Mouse (Mus musculus) cortical plate, adult 2 months (tissue): ENCODE results near the gene Slc7a10.
A peak's percentile ranks its signal among the peaks of the same experiment; 100 is the strongest.

Source experiments
- CTCF ChIP-seq: fragments of 200-500 bp; IDR thresholded peaks from 2 replicates; pipeline ENCODE4 v1.5.1; 2011; ENCODE audit warnings: mild to moderate bottlenecking, control low read depth, low read length; ENCODE audit not compliant: insufficient read depth; ENCODE audit errors: extremely low read depth
- POLR2A ChIP-seq: fragments of 200-500 bp; IDR thresholded peaks from 2 replicates; pipeline ENCODE4 v1.6.1; 2011; ENCODE audit warnings: mild to moderate bottlenecking, low read length, control low read depth; ENCODE audit not compliant: insufficient read depth; ENCODE audit errors: extremely low read depth

DNA sequence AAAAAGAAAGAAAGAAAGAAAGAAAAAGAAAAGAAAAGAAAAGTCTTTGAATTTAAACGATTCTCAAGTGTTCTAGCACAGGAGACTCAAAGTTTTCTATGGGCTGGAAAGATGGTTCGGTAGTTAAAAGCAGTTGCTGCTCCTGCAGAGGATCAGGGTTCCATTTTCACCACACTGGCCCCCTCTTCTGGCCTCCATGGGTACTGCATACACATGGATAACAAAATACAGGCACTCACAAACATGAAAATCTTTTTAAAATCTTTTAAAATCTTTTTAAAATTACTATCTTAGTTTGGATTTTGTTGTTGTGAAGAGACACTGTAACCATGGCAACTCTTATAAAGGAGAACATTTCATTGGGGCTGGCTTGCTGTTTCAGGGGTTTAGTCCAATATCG lies 44.1 kb downstream of the Slc7a10 start:
- TF ChIP-seq CTCF, result 0 out of 2 replicates have a peak, but pooled peaks have one; percentile 0
- no peak for TF ChIP-seq POLR2A
